Mouse (Mus musculus): ENCODE measurements at regions not wholly inside any gene's neighbourhood (a gene's known extent, or its start where the extent isn't known, plus 50 kb on each side); places are given as distances from the start of the nearest gene placed in this dataset.
A peak's percentile ranks its signal among the peaks of the same experiment; 100 is the strongest.

GRCm38 (mm10) chr6:117237096-117237495 is 68.8 kb downstream of the Cxcl12 start:
- peak; percentile 21 for DNase-seq (ENCODE audit: low spot score)

GRCm38 (mm10) chr6:117241206-117241605 is 72.9 kb downstream of the Cxcl12 start:
- no peak for DNase-seq (ENCODE audit: low spot score)

GRCm38 (mm10) chr6:117245398-117245797 is 77.1 kb downstream of the Cxcl12 start:
- DNase-seq (ENCODE audit: low spot score), result no peak

GRCm38 (mm10) chr6:117245849-117246248 is 77.5 kb downstream of the Cxcl12 start:
- no peak for DNase-seq (ENCODE audit: low spot score)

- DNase-seq (ENCODE audit: low spot score), result peak; percentile 41
Measured at GRCm38 (mm10) chr6:117249230-117249921, 81.0 kb downstream of the Cxcl12 start.

GRCm38 (mm10) chr6:117250051-117250450 is 81.7 kb downstream of the Cxcl12 start:
- peak; percentile 44 for DNase-seq (ENCODE audit: low spot score)

- peak; percentile 16 for DNase-seq (ENCODE audit: low spot score)
Measured at GRCm38 (mm10) chr6:117251383-117251925, 83.1 kb downstream of the Cxcl12 start.

GRCm38 (mm10) chr6:117252361-117252760 is 84.0 kb downstream of the Cxcl12 start:
- no peak for DNase-seq (ENCODE audit: low spot score)

GRCm38 (mm10) chr6:117253036-117253435 is 84.7 kb downstream of the Cxcl12 start:
- DNase-seq (ENCODE audit: low spot score), result no peak

GRCm38 (mm10) chr6:117253586-117254330 is 85.4 kb downstream of the Cxcl12 start:
- no peak for DNase-seq (ENCODE audit: low spot score)

- no peak for DNase-seq (ENCODE audit: low spot score)
Measured at GRCm38 (mm10) chr6:117254620-117255228, 86.4 kb downstream of the Cxcl12 start.

GRCm38 (mm10) chr6:117255399-117256098 is 87.2 kb downstream of the Cxcl12 start:
- DNase-seq (ENCODE audit: low spot score), result no peak

- DNase-seq (ENCODE audit: low spot score), result no peak
Measured at GRCm38 (mm10) chr6:117256099-117256471, 87.8 kb downstream of the Cxcl12 start.

GRCm38 (mm10) chr6:117257591-117257990 is 89.3 kb downstream of the Cxcl12 start:
- no peak for DNase-seq (ENCODE audit: low spot score)

- DNase-seq (ENCODE audit: low spot score), result no peak
Measured at GRCm38 (mm10) chr6:117267906-117268305, 99.6 kb downstream of the Cxcl12 start.

GRCm38 (mm10) chr6:117268376-117268775 is 100.0 kb downstream of the Cxcl12 start:
- no peak for DNase-seq (ENCODE audit: low spot score)

GRCm38 (mm10) chr6:117270261-117270660 is 101.9 kb downstream of the Cxcl12 start:
- DNase-seq (ENCODE audit: low spot score), result no peak

GRCm38 (mm10) chr6:117271562-117272226 is 103.4 kb downstream of the Cxcl12 start:
- DNase-seq (ENCODE audit: low spot score), result no peak

- no peak for DNase-seq (ENCODE audit: low spot score)
Measured at GRCm38 (mm10) chr6:117272227-117272955, 104.1 kb downstream of the Cxcl12 start.

- DNase-seq (ENCODE audit: low spot score), result no peak
Measured at GRCm38 (mm10) chr6:117275915-117276314, 107.6 kb downstream of the Cxcl12 start.

GRCm38 (mm10) chr6:117276850-117277249 is 108.5 kb downstream of the Cxcl12 start:
- DNase-seq (ENCODE audit: low spot score), result no peak

Data from embryo, embryonic 10 days (tissue).